Mouse (Mus musculus) ES-E14 (cell line): ENCODE measurements around the gene Lmtk2.

ENCODE experiments used
- HCFC1 ChIP-seq: IDR thresholded peaks from 2 replicates; pipeline ENCODE4 v1.6.1; 2012; ENCODE audit warnings: low read length, inconsistent platforms, borderline replicate concordance; ENCODE audit not compliant: insufficient read depth
- ZC3H11A ChIP-seq: IDR thresholded peaks from 2 replicates; pipeline ENCODE4 v1.6.1; 2012; ENCODE audit warnings: low read depth, mild to moderate bottlenecking, inconsistent platforms, low read length, borderline replicate concordance
- ZNF384 ChIP-seq: IDR thresholded peaks from 2 replicates; pipeline ENCODE4 v1.6.1; 2012; ENCODE audit warnings: low read depth, low read length, inconsistent platforms

GRCm38 (mm10) chr5:144178216-144178615, 78.0 kb downstream of the Lmtk2 start:
- TF ChIP-seq ZNF384 (no peak), HCFC1 (no peak), ZC3H11A (no peak)
